ENCODE assay signal across 16 mouse cellular contexts in the genomic region with DNA sequence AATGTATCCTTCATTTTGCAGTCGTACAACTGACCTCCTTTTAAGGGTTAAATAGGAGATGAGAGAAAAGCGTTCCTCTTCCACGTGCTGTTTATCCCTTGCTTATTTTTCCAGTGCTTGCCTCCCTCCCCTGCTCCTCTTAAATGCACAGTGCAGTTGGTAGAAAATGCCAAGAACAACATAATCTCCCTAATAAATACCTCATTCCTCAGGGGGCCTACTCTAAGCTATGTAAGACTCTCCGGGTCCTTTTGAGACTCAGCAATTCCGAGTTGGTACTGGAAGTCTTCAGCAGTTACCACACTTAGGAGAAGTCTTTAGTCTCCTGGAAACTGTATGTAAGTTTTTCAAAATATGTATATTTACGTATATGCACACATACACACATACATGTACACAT.
"Had no signal": no experiment of that assay in that cellular context is flagged by ENCODE, and none has a peak within 500 bp of the region (broad histone marks: within the 10 kb centered on the region; RNA-seq: fewer than 3 reads in every experiment).

No protein-coding gene starts in this region.

- DNase-seq: kidney, adult 8-10 months; kidney, postnatal 36 days; layer of hippocampus, adult 9-11 months; layer of hippocampus, postnatal 36 days; liver; liver, embryonic 13.5 days; lung, adult 2 months; lung, postnatal 4 days; midbrain, embryonic 14.5 days; right cerebral cortex, adult 18-20 months; right cerebral cortex, postnatal 25 days; thymus, postnatal 4 days had no signal

- H3K9me3 ChIP-seq: liver, embryonic 13.5 days; midbrain, embryonic 10.5 days; neural tube, embryonic 15.5 days had no signal

- H3K36me3 ChIP-seq: liver, embryonic 13.5 days; neural tube, embryonic 15.5 days had no signal

- H3K4me3 ChIP-seq: liver, embryonic 13.5 days; midbrain, embryonic 10.5 days; myocyte; neural tube, embryonic 15.5 days had no signal

- H3K9ac ChIP-seq: liver, embryonic 13.5 days; neural tube, embryonic 15.5 days had no signal

- H3K4me2 ChIP-seq: neural tube, embryonic 15.5 days had no signal

- H3K27me3 ChIP-seq: liver, embryonic 13.5 days; neural tube, embryonic 15.5 days had no signal

- ATAC-seq: lung, postnatal 0 days had no signal

- H3K27ac ChIP-seq: midbrain, embryonic 10.5 days; neural tube, embryonic 15.5 days had no signal
